Mouse (Mus musculus): ENCODE measurements around the gene Elovl6.

Gene Elovl6

DNA sequence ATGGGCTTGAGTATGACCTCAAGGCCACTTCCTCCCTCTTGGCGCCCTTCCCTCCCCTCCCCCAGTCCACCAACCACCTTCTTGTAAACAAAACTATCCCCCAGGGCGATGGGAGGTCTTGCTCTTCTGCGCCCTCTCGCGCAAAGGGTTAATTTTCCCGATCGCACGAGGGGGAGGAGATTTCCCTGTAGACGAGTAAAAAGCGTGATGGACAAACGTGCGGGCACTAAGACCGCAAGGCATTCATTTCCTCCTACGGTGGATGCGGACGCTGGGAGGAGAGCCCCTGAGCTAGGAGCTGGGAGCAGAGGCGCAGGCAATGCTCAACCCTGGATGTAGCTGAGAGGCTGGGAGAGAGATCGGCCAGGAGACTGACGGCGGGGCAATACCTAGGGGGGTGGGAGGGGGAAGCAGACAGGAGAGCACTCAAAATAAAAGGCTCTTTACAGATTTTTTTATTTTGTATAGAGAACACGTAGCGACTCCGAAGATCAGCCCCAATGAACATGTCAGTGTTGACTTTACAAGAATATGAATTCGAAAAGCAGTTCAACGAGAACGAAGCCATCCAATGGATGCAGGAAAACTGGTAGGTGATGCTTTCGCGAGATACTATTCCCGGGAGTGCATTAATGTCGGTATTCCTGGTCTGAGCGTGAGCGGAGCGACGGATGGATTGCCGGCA, at the start of gene Elovl6:
Gene Elovl6 (plus strand): TSS at position 176 of the 685 bp plus-strand sequence.
- peak; percentile 98 for DNase-seq (ENCODE audit: low read depth, low spot score)

- DNase-seq (ENCODE audit: low read depth, low spot score), result no peak
Measured at GRCm38 (mm10) chr3:129488774-129489173, 43.4 kb upstream of the Elovl6 start.

GRCm38 (mm10) chr3:129494123-129494522, 38.0 kb upstream of the Elovl6 start:
- no peak for DNase-seq (ENCODE audit: low read depth, low spot score)

- DNase-seq (ENCODE audit: low read depth, low spot score), result no peak
Measured at GRCm38 (mm10) chr3:129494731-129495130, 37.4 kb upstream of the Elovl6 start.

GRCm38 (mm10) chr3:129503781-129504180, 28.4 kb upstream of the Elovl6 start:
- no peak for DNase-seq (ENCODE audit: low read depth, low spot score)

- DNase-seq (ENCODE audit: low read depth, low spot score), result no peak
Measured at GRCm38 (mm10) chr3:129504928-129505327, 27.2 kb upstream of the Elovl6 start.

DNA sequence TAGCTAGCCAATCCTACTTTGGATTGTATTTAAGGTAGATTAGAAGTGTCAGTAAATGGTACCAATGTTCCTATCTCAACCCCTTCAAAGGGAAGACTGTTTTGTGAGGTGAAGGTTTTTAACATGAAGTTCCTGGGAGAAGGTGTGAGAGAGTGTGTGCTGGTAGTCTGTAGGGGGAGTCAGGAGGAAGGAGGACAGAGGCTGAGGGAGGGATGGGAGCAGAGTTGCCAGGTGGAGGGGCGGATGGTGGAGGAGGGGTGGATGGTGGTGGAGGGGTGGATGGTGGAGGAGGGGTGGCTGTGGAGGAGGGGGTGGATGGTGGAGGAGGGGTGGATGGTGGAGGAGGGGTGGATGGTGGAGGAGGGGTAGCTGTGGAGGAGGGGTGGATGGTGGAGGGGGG, 24.4 kb upstream of the Elovl6 start:
- DNase-seq (ENCODE audit: low read depth, low spot score), result peak; percentile 53

GRCm38 (mm10) chr3:129508571-129508970, 23.6 kb upstream of the Elovl6 start:
- DNase-seq (ENCODE audit: low read depth, low spot score), result peak; percentile 38

GRCm38 (mm10) chr3:129509725-129510124, 22.4 kb upstream of the Elovl6 start:
- peak; percentile 75 for DNase-seq (ENCODE audit: low read depth, low spot score)

- DNase-seq (ENCODE audit: low read depth, low spot score), result no peak
Measured at GRCm38 (mm10) chr3:129515863-129516436, 16.2 kb upstream of the Elovl6 start.

- no peak for DNase-seq (ENCODE audit: low read depth, low spot score)
Measured at GRCm38 (mm10) chr3:129520499-129520898, 11.7 kb upstream of the Elovl6 start.

DNA sequence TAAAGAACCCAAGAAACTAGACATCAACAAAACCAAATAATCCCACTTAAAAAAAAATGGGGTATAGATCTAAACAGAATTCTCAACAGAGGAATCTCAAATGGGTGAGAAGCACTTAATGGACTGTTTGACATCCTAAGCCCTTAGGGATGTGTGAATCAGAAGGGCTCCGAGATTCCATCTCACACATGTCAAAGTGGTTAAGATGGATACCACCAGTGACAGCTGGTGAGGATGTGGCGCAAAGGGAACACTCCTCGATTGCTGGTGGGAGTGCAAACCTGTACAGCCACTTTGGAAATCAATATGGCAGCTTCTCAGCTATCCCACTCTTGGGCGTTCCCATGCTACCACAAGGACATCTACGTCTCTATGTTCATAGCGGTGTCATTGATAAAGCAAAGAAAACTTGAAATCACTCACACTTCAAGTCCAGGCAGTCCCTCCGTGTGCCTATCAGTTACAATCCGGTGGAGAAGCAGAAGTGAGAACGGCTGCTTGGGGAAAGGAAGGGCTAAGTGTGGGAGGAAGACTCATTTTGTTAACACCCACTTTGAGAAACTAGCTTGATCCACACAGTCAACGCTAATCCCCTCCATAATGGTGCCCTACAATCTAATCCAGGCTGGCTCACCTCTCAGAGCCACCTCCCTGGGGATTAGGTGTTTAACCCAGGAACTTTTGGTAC, 8.6 kb upstream of the Elovl6 start:
- no peak for DNase-seq (ENCODE audit: low read depth, low spot score)

GRCm38 (mm10) chr3:129527046-129527445, 5.1 kb upstream of the Elovl6 start:
- no peak for DNase-seq (ENCODE audit: low read depth, low spot score)

- DNase-seq (ENCODE audit: low read depth, low spot score), result peak; percentile 87
Measured at GRCm38 (mm10) chr3:129529311-129529710, 2.8 kb upstream of the Elovl6 start.

DNA sequence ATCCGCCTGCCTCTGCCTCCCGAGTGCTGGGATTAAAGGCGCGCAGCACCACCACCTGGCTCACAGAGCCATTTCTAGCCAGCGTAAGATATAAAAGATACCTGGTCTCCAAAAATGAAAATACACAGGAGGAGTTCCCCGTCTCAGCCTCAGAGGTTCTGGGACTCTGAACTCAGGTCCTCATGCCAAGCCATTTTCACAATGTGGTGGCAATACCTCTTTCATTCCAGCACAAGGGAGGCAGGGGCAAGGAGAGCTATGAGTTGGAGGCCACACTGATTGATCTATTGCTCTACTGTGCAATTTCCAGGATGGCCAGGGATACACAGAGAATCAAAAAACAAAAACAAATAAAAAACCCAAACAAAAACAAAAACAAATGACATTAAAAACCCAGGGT, 1.7 kb upstream of the Elovl6 start:
- no peak for DNase-seq (ENCODE audit: low read depth, low spot score)

DNA sequence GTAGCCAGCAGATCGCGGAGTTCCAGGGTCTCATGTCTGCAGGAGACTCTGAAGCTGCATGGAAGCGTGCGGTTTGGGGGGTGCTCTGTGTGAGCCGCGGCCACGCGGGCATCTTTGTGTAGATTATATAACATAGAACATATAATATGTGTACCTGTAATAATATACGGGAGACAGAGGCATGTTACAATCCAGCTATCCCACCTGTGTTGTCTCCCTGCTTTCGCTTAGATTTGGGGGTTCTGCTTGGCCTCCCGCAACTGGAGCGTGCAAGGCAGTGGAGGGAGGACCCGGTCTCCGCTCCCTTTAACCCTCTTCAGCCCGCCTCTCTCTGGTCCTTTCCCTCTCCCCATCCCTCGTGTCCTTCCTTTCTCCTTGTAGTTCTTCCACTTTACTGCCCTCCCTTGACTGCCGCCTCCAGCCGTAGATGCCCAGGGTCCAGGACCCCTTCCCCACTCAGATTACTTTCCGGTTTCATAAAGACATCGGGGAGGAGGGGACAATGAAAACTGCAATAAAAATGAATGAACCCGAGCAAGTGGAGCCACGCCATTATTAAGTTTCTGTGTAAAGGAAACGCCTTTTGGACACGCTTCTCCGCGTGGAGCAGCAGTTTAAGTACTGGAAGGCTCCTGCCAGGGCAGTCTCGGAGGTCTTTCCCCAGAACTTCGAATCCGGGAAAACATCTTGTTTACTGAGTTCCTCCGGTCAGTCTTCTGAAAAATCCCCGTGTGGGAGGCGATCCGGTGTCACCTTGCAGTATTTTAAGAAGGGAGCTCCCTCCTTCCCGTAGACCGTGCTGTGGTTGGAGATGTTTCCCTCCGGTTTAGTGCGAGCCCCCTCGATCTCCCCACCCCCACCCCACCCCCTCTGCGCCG, 949 bp downstream of the Elovl6 start:
- peak; percentile 46 for DNase-seq (ENCODE audit: low read depth, low spot score)

GRCm38 (mm10) chr3:129533743-129534530, 1.8 kb downstream of the Elovl6 start:
- DNase-seq (ENCODE audit: low read depth, low spot score), result peak; percentile 67

DNA sequence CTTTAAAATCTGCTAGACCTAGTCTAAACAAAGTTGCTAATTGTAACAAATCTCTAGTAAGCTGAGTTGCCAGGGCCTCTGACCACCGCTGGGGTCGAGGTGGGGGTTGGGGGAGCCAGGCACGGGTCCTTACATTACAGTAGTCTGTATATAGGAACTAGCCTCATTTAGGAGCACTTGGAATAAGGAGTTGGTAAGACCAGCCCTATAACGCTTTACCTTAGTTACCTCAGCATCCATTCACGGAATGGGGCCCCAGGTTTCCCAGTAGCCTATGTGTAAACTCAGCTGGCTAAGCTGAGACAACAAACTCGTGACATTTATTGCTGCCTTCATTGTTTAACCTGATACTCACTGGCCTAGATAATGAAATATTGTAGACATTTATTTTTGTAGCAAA, 3.3 kb downstream of the Elovl6 start:
- DNase-seq (ENCODE audit: low read depth, low spot score), result no peak

DNA sequence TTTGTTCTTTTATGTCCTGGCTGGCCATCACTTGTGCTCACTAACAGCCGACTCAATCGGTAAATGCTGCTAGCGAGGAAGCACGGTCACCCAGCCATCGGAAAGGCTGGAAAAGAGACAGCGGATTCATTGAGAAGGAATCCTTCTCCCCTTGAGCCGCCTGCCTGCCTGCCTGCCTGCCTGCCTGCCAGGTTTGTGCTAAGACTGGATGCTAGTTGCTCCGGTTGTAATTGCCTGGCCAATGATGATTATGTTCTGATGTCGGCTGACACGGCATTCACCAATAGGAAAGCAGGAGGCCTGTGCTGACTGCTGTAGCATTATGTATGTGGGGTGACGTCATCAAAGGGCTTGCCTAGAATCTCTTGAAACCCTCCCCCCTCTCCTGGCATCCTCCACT, 4.0 kb downstream of the Elovl6 start:
- DNase-seq (ENCODE audit: low read depth, low spot score), result peak; percentile 98

DNA sequence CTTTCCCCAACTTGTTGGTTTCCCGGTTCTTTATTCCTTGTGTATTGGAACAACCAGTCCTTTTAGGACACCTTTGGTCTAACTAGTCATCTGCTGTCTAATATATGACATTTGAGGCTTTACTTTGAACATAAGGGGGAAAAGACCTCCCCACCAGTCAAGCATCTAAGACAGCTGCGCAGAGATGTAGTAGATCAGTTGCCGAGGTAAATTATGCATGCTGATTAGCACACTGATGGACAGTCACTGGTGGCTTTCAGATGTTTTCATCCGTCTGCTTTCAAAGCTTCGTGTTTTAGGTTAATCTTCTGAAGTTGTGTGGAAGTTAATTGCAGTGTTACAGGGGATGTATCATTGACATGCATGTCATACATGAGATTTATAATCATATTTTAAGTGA, 5.8 kb downstream of the Elovl6 start:
- DNase-seq (ENCODE audit: low read depth, low spot score), result no peak

DNA sequence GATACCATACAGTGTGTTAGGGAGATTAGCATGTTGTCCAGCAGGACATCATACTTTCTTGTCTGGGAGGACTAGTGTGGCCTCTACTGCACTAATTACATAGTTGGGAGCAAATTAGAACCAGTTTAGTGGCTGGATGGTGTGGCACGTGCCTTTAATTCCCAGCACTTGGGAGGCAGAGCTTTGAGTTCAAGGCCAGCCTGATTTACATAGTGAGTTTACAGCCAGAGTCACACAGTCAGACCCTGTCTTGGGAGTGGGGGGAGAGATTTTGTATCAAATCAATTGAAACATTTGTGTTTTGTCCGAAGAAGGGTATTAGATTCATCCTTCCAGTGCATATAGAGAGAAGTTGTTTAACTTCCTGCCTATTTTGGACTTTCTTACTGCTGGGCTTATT, 8.7 kb downstream of the Elovl6 start:
- DNase-seq (ENCODE audit: low read depth, low spot score), result no peak
